Mouse (Mus musculus) adrenal gland, postnatal 36 days (tissue): ENCODE measurements around the gene Aldh4a1. TPM values are rescaled to one million over a fixed set of nuclear protein-coding genes. Genes with fewer than 3 reads are reported as not detected.

ENCODE experiments used
- DNase-seq, 2 experiments: peaks; one replicate each; pipeline ENCODE4 v3.0.0; 2021; ENCODE audit warnings: mixed read lengths in 1 of 2
- long read RNA-seq, 2 experiments: library from polyadenylated mRNA; stranded (forward); transcript quantifications; one replicate each; pipeline ENCODE4 v2.0.0; 2021; ENCODE audit warnings: borderline sequencing depth in 2 of 2
- total RNA-seq, 2 experiments: library from RNA; stranded (reverse); gene quantifications; 2 replicates each; pipeline ENCODE4 v1.2.3; 2021

Aldh4a1 gene
- total RNA-seq: 100 to 1,000 TPM in 1 of 2 experiments, 10 to 100 TPM in 1; 57.8 to 136 TPM
- long read RNA-seq, experiment 1, transcript Aldh4a1-201 (15 exons, 3,382 nt): major isoform, 79 of 134 reads
- long read RNA-seq, experiment 1, partial matches to known transcripts: 50 of 134 reads
- long read RNA-seq, experiment 1, other reads (novel, unspliced or antisense): 5 of 134 reads
- long read RNA-seq, experiment 2, transcript Aldh4a1-201 (15 exons, 3,382 nt): major isoform, 17 of 24 reads
- long read RNA-seq, experiment 2, partial matches to known transcripts: 3 of 24 reads
- long read RNA-seq, experiment 2, other reads (novel, unspliced or antisense): 4 of 24 reads

DNA sequence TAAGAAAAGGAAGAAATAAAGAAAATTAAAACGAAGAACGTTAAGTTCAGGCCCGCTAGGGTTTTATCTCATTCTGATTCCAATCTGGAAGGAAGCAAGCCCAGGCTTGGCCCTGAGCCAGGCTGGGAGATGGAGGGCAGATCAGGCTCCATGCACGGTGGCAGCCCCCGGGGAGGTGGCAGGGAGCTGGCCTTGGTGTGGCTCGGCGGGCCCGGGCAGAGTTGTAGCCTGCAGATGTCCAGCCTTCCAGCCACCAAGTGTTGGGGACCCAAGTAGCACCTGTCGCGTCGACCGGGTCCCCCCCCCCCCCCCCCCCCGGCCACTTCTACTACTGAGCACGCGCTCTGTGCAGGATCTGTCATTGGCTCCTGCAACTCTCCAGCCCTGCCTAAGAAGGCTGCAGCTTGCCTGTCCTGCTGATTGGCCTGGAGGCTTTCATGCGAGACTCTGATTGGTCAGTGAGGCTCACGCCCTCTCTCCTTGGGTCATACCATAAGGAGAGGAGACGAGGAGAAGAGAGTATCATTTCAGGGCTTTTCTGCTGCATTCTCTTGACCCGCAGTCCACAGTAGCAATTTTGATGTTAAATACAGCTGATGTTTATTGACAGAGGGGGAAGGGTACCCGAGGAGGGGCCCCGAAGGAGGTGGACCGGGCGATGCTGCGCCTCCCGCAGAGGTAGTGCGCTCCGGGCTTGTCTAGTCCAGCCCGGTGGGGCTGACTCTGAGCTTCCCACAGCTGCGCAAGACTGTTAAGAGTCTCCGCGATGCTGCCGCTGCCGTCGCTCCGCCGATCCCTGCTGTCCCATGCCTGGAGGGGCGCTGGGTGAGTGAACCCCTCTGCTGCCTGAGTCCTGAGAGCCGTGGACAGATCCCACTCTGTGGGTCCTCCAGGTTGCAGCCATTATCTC, at the start of gene Aldh4a1:
Gene Aldh4a1, plus strand, starts transcription at position 494 of the 910 bp plus-strand sequence.
- DNase-seq: peak; percentile 91 to 92

DNA sequence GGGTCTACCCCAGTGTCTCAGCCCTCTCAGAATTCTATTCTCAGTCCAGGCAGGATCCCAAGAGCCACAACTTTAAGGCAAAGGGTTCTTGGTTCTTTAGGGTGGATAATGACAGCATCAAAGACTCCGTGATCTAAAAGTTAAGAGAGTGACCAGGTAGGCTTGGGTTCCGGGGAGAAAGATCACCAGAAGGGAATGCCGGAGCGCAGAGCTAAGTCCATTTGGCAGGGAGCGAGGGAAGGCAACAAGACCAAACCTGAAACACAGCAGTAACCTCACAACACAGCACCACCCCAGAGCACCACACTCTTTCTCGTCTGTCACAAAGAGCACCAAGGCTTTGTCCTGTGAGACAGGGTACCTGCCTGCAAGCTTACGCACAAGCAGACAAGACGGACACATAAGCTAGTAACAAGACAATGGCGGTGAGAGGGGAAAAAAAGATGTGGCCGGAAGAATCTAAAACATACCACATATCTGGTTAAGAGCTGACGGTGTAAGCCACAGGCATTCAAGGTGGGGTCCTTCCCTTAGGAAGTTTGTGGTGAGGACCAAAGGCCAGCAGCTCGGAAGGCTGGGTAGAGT, 49.6 kb upstream of the Aldh4a1 start:
- DNase-seq: no peak

DNA sequence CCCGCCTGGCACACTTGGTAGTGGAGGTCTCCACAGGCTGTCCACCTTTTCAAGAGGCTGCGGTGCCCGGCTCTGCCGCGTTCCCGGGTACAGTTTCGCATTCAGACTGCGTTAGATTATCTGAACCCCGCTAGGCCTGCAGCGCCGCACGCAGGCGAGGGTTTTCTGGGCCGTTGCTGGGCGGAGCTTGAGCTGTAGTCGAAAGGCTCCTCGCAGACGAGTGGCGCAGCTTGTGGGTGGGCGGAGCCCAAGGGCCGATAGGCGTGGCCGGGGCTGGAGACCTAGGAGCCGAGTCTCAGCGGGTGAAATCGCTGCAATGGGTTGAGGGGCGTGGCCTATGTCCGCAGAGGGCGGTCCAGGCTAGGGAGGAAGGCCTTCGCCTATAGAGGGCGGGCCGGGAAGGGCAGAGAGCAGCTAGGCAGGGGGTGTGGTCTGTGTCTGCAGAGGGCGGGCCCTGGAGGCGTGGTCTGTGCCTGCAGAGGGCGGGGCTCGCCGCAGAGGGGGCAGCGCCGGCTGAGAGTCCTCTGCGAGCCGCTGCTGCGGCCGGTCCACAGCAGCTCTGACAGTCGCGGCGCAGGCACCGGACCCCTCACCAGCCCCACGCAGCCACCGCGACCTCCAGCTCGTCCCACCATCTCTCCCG, 48.4 kb upstream of the Aldh4a1 start:
- DNase-seq: peak; percentile 100

DNA sequence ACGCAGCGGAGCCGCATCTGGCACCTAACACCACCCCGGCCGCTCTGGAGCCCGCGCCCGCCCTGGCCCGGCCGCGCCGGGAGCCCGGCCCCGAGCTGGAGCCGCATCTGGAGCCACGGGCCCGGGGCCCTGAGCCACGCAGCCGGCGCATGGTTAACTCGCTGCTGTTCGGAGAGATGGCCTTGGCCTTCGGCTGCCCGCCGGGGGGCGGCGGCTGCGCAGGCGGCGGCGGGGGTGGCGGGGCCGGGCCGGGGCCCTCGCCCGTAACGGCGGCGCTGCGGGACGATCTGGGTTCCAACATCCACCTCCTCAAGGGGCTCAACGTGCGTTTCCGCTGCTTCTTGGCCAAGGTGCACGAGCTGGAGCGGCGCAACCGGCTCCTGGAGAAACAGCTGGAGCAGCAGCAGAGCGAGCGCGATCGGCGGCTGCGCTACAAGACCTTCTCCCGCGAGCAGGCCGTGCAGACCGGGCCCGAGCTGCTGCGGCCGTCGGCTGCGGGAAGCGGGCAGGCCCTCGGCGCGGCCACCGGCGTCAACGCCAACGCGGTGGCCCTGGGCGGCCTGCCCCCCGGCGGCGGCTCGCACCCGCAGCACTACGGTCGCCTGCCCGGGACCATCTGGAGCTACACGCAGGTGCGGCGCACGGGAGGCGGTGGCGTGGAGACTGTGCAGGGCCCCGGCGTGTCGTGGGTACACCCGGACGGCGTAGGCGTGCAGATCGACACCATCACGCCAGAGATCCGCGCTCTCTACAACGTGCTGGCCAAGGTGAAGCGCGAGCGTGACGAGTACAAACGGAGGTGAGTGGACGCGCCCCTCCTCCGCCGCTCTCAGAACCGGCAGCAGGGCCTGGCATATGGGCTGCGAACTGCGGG, 47.6 kb upstream of the Aldh4a1 start:
- peak; percentile 62 to 79 for DNase-seq

DNA sequence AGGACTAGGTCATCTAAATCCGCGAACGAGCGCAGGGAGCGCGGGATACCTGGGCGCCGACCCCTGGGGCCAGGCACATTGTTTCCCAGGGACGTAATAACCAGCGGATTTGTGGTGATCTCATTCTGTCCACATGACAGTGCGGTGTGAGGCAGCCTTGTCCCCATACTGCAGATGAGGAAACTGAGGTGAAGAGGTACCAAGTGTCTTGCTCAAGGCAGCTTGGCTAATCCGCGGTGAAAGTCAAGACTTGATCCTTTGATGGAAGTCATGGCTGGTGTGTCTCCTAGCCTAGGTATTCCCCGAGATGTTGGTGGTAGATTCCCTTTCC, 47.0 kb upstream of the Aldh4a1 start:
- no peak for DNase-seq

DNA sequence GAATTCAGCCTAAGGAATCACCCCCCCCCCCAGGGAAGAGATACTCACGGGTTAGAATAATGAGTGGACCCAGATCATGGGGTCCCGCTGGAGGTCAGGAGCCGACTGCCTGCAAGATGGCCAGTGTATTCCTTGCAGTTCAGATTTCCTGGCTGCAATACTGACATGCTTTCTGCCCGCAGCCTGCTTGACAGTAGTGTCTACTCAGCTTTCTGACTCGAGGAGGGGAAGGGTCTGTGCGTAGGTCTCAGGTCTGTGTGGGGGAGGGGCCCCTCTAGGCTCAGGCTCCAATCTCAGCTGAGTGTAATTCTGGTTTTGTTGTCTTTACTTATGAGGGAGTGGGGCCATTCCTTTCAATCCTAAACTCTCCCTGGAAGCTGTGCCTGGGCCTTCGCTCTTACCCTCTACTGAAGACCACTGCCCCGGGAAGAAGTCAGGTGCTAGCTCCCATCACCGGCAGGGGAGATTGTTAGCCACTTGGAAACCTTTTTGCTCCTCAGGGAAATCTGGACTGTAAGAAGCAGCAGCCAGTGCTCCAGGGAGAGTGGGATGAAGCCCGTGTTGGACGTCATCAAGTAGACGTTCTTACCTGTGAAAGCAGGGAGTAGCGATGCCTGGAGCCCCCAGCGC, 46.3 kb upstream of the Aldh4a1 start:
- DNase-seq: no peak

DNA sequence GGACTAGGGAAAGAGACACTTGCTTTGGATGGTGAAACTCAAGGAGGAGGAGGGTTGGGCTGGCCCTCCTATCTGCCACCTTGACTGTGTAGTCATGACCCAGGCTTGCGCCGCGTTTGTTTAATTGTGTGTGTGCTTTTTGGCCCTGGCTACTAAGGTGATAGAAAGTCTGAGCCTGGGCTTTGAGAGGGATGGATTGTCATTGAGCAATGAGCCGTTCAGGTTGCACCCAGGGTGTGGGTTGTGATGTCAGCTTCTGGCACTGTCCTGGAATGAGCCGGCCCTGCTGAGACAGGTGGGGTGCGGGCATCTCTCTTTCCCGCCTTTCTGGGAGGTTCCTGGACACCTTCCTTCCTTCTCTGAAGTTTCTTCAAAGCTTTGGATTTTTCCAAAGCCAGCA, 45.7 kb upstream of the Aldh4a1 start:
- no peak for DNase-seq

DNA sequence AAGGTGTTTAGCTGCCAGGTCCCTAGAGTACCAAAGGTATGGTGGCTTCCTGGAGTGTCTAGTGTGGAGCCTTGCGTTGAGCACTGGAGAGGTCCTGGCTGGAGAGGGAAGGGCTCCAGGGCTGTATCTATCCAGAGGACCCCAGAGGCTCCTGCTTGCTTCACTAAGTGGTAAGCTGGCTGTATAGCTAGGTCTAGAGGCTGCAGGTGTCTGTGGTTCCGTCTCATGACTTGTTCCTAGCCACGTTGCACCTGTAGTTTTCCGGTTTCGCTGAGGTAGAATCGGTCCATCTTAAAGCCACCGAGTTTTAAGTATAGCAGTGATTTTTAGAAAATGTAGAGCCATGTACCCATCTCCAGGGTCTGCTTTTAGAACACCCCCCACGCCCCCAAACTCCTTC, 44.3 kb upstream of the Aldh4a1 start:
- no peak for DNase-seq

DNA sequence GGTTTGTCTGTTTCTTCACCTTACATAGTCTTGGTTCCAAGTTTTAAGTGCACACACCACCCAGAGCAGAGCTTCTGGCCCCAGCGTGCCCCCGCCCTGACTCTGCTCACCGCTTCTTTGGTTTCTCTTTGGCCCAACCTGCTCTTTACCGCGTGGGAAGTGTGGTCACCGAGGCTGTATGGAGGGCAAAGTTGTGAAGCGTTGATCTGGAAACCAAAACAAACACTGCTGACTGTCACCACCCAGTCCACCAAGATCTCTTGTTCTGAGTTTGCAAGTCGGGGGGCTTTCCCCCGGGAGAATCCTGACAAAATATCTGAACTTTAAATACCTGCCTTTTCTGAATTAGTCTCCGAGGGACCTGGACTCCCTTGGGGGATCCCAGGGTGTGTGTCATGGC, 43.7 kb upstream of the Aldh4a1 start:
- DNase-seq: no peak

DNA sequence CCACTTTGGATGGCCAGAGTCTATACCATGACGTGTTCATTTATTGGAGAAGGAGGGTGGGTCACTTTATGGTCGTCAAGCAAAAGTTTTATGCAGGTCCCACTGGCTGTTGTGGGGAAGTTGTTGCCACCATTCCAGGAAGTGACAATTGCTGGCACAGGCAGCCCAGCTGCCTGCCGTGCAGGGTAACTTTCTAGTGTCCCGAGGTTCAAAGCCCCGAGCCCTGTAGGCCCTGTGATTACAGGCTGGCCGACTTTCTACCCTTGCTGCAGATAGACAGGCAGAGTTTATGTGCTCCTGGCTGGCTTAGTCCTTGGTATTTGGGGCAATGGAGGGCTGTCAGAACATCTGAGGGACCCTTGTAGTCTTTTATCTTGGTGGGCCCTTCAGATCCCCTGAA, 43.2 kb upstream of the Aldh4a1 start:
- no peak for DNase-seq

DNA sequence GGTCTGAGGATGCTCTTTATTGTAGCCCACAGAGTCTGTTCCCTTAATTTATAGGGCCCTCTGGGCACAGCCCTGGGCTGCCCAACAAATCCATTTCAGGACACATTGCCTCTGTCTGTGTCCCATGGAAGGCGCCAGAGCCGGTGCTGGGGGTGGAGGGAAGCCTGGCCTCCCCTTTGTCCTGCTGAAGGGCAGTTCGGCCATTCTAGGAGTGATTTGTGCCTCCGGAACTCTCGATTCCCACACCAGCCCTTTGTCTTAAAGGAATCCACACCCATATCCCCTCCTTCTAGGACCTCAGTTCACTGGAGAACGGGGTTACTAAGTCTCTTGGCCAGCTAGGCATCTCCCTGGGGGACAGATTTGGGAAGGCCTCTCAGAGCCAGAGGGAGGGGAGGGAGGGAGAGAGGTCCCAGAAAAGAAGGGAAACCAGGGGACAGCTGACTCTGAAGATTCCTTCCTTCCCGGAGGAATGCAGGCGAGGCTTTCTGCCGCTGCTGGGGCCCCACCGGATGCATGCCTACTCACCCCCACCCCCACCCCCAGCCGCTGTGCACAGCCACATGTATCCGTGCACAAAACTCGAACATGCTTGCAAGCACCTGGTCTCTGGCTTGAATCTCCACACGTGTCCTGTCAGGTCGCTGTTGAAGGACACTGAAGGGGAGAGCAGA, 41.9 kb upstream of the Aldh4a1 start:
- peak in 1 of 2 experiments; percentile 60 for DNase-seq

DNA sequence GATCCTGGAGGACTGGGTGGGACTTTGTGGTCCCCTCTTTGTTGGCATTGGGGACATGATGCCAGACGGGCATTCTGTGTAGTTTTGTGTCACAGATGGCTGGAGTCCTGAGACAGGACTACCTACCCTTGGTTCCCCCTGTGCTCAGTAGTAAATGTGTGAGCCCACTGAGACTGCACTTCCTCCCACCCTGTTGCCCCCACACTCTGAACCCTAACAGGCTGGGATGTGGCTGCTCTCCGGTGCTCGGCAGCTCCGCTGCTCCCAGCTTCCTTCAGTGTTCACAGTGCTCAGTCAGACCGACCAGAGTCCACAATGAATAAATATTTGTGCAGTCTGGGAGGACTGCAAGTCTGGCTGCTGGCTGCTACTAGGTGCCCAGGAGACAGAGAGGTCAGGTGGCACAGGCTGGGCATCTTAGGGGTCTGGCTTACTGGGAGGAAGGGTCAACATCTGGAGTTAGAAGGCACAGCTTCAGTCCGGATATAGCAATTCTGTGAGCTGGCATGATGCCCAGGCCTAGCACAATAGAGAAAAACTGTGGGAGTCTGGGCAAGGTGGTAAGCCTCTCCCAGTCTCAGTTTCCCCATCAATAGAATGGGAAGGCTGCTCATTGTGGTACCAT, 41.1 kb upstream of the Aldh4a1 start:
- peak in 1 of 2 experiments; percentile 70 for DNase-seq

DNA sequence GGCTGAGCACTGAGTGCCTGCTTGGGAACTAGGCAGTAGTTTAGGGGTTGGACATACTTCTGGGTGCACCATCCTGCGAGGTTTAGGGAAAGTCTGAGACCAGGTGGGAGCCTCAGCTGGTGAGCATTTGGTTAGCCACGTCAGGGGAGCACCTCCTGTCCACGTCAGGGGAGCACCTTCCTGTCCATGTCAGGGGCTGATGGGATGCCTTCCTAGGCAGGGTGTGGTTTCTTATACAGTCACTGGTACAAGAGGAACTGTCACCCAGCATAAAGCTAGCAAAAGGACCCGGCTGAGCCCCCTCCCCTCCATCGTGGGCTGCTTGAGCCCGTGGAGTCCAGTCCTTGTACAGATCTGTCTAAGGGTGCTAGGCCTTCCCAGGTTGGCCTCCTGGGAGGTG, 40.3 kb upstream of the Aldh4a1 start:
- no peak for DNase-seq

DNA sequence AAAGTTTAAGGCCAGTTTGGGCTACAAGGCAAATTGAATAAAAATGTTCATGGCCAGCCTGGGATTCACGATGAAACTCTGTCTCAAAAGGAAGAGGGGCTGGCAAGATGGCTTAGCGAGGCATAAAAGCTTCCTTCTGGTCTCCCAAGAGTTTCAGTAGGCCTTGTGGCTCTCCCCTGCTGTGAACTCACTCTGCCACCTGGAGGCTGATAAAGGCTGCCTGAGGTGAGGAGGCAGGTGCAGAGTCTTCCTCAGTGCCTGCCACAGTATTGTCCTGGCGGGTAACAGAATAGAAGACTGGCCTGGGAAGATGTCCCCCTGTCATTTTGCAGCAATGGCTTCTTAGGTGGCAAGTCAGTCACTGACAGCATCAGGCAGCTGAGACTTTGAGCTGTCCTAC, 39.8 kb upstream of the Aldh4a1 start:
- no peak for DNase-seq

DNA sequence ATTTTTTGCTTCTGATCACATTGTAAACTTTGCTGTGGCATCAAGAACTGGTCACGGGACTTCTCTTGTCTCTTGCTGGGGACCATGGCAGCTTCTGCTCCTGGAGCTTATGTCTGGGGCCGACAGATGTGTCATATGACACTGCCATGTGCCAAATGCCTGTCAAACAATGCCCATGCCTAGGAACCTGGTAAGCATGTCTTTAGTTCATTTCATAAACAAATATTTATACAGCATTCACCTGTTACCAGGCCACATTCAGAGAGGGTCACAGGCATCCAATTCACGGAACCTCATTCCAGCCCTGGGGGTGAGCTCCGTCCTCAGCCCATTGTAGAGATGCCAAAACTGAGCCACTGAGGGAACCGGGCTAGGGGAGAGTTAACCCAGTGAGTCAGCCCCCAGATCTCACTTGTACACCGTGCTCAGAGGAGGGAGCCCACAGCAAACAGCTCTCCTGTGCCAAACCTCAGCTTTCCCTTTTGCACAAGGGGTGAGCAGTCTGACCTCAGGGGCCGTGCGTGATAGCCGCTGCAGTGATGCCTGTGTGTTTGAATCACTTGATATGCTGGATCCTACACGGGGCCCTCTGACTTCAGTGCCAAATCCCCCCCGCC, 38.9 kb upstream of the Aldh4a1 start:
- DNase-seq: no peak

DNA sequence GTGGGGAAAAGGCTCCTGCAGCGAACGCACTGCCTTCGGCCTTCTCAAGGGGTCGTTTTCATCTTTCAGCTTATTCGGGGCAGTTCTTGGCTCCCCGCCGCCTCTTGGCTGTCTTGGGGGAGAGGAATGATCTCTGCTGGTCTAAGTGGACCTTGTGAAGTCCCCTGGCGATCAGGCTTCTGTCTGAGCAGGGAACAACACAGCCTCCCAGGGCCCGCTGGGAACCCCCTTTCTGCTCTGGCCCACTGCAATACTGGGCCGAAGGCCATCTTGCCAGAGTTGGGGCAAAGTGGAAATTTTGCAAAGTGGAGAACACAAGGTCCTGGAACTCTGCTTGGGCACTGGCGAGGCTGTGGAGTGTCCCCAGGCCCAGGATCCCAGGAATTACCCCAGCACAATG, 38.0 kb upstream of the Aldh4a1 start:
- DNase-seq: peak in 1 of 2 experiments; percentile 58

DNA sequence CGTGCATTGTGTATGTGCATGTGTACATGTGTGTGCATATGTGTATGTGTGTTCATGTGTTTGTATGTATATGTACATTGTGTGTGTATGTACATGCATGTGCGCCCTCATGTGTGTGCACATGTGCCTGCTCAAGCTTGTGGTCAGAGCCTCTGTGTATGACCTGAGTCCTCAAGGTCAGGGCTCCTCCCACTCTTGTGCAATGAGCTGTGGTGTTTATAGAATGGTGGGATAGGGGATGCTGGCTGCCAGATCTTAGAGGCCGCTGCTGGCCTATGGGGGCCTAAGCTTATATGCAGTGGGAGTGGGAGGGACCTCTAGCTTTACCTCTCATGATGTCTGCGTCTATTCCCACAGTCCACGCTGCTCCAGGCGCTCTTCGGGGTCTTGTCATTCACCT, 37.0 kb upstream of the Aldh4a1 start:
- peak; percentile 67 to 69 for DNase-seq

DNA sequence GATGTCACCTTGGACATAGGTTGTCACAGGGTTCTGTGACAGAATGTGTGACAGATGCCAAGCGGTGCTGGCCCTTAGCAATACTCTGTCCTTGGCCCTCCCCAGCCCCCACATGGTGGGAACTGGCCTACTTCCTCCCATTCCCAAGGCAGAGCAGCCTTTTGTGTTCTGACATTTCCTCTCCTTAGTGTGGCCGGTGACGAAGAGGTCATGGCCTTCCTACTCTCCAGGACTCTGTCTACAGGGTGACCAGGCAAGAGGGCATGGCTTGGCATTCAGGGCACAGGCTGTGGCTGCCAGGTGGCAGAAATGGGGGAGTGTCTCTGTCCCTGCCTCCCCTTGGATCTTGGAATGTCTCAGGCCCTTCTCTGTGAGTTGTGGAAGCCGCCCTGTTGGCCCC, 35.3 kb upstream of the Aldh4a1 start:
- DNase-seq: peak; percentile 70 to 71

DNA sequence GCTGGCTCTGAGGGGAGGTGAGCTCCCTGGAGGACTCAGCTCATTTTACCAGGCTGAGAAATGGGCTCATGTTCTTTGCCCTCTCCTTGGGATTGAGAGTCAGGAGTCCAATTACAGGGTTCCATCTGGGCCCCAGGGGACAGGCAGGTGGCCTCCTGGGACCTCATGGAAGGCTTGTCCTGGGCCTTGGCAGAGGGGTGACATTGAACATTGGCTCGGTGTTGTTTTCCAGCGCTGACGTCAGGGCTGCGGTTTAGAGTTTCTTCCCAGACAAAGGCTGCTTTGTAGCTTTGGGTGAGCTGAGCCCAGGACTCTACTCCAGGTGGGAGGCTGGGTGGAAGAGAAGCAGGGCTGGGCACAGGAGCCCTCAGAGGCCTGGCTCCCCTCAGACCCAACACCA, 34.9 kb upstream of the Aldh4a1 start:
- DNase-seq: peak; percentile 62 to 73
